Mouse (Mus musculus) CH12.LX (cell line): ENCODE data around the gene Hmcn1.

ENCODE experiments used
- CHD1 ChIP-seq: IDR thresholded peaks from 2 replicates; pipeline ENCODE4 v1.6.1; 2012; ENCODE audit warnings: low read depth, low read length, improper control_type of control experiment, inconsistent platforms
- CTCF ChIP-seq, 2 experiments: IDR thresholded peaks in 1 of 2; conservative IDR thresholded peaks in 1 of 2; 2 replicates each; pipeline ENCODE4 v1.5.1; 2011 to 2012; ENCODE audit warnings: low read depth in 2 of 2, low read length in 2 of 2, improper control_type of control experiment in 1 of 2, inconsistent platforms in 1 of 2, mild to moderate bottlenecking in 1 of 2, moderate library complexity in 1 of 2
- E2F4 ChIP-seq: IDR thresholded peaks from 2 replicates; pipeline ENCODE4 v1.6.1; 2011; ENCODE audit warnings: low read depth, low read length, improper control_type of control experiment; ENCODE audit not compliant: insufficient replicate concordance
- EP300 ChIP-seq: IDR thresholded peaks from 2 replicates; pipeline ENCODE4 v1.6.1; 2011; ENCODE audit warnings: low read length, improper control_type of control experiment
- ETS1 ChIP-seq: conservative IDR thresholded peaks from 2 replicates; pipeline ENCODE4 v1.6.1; 2012; ENCODE audit warnings: low read depth, mild to moderate bottlenecking, inconsistent platforms, low read length, improper control_type of control experiment, moderate library complexity
- HCFC1 ChIP-seq: IDR thresholded peaks from 2 replicates; pipeline ENCODE4 v1.6.1; 2012; ENCODE audit warnings: low read depth, mild to moderate bottlenecking, inconsistent platforms, low read length, improper control_type of control experiment
- KAT2A ChIP-seq: IDR thresholded peaks from 2 replicates; pipeline ENCODE4 v1.6.1; 2012; ENCODE audit warnings: low read length, improper control_type of control experiment, inconsistent platforms; ENCODE audit not compliant: insufficient replicate concordance
- MAX ChIP-seq: IDR thresholded peaks from 2 replicates; pipeline ENCODE4 v1.6.1; 2011; ENCODE audit warnings: low read length, improper control_type of control experiment
- MXI1 ChIP-seq: IDR thresholded peaks from 2 replicates; pipeline ENCODE4 v1.6.1; 2011; ENCODE audit warnings: mild to moderate bottlenecking, low read depth, low read length, improper control_type of control experiment
- POLR2A ChIP-seq: IDR thresholded peaks from 2 replicates; pipeline ENCODE4 v1.6.1; 2011; ENCODE audit warnings: low read depth, mild to moderate bottlenecking, improper control_type of control experiment, low read length
- RCOR1 ChIP-seq: conservative IDR thresholded peaks from 2 replicates; pipeline ENCODE4 v1.6.1; 2012; ENCODE audit warnings: low read depth, mild to moderate bottlenecking, inconsistent platforms, low read length, improper control_type of control experiment
- SIN3A ChIP-seq: IDR thresholded peaks from 2 replicates; pipeline ENCODE4 v1.6.1; 2012; ENCODE audit warnings: low read length, improper control_type of control experiment, inconsistent platforms
- TCF12 ChIP-seq: IDR thresholded peaks from 2 replicates; pipeline ENCODE4 v1.6.1; 2014; ENCODE audit warnings: low read depth, mild to moderate bottlenecking, inconsistent platforms, low read length, improper control_type of control experiment
- ZNF384 ChIP-seq: IDR thresholded peaks from 2 replicates; pipeline ENCODE4 v1.6.1; 2012; ENCODE audit warnings: low read depth, low read length, improper control_type of control experiment, inconsistent platforms

- TF ChIP-seq EP300 (no peak), TCF12 (no peak), SIN3A (no peak), E2F4 (no peak), POLR2A (no peak), CTCF (conservative IDR thresholded peaks at IDR 0.05 in 1 of 2, IDR thresholded peaks at IDR 0.05 in 1 of 2; ENCODE audit: low read depth in 2 of 2, low read length in 2 of 2) (no peak), ETS1 (no peak), CHD1 (no peak), MAX (no peak), ZNF384 (no peak), RCOR1 (no peak), MXI1 (no peak), KAT2A (no peak), HCFC1 (no peak)
These were observed 419.8 kb downstream of the Hmcn1 start for GRCm38 (mm10) chr1:150573407-150573806.
